Mouse (Mus musculus) left cerebral cortex, adult 9 months (tissue): ENCODE measurements at regions not wholly inside any gene's neighbourhood (a gene's known extent, or its start where the extent isn't known, plus 50 kb on each side); places are given as distances from the start of the nearest gene placed in this dataset.
"Not testable (repeated sequence)": the region's sequence is repeated elsewhere in the genome, so short reads cannot be mapped to it uniquely, and the experiment has no call there.

Experiments
- DNase-seq, 2 experiments: peaks; one replicate each; pipeline ENCODE4 v3.0.0; 2022; ENCODE audit warnings: low spot score in 2 of 2

DNA sequence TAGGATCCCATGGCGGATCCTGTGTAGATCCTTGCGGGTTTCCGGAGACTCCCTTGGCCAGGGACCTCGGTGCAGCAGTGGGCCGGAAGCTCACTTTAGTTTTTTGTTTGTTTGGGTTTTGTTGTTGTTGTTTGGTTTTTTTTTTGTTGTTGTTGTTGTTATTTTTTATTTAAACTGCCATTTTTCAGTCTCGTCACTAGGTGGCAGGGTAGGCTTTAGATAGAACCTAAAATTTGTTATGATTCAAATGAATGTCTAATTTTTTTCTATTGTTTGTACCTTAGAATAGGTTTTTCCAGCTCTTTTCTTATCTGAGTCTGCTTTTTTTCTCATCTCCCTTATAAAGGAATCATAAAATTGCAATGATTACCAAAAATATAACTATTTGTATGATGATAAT, 834.4 kb upstream of the Tacstd2 start:
- no peak for DNase-seq

DNA sequence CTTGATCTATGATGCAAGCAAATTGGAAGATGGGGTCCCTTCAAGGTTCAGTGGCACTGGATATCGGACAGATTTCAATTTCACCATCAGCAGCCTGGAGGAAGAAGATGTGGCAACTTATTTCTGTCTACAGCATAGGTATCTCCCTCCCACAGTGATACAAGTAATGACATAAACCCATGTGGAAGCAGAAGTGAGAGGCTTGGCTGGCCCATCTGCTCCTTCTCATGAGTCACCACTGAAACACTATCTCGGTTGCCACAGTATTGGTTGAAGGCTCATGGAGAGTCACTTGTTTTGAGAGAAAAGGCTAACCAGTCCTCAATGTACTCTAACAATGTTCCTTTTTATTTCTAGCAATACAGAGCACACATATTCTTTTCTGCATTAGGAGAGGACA, 804.2 kb upstream of the Tacstd2 start:
- DNase-seq = peak in 1 of 2 experiments; percentile 37

DNA sequence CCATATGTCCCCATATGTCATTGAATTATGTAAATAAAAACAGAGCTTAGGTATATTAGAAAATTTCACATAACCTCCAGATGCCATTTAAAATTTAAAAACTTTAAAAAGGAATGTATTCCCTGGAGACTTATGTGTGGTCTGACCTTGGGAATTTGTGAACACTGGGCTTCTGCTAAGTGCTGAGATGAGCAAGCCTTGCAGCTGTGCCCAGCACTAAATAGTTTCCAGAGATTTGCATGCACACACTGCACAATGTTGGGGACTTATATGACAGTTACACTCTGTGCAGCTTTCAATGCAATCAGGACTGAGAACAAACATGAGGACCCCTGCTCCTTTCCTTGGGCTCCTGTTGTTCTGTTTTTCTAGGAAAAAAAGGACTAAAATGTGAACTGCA, 803.6 kb upstream of the Tacstd2 start:
- not testable (repeated sequence) for DNase-seq

GRCm38 (mm10) chr6:68311409-68311808, 775.8 kb upstream of the Tacstd2 start:
- DNase-seq = no peak

- DNase-seq = no peak
Measured at GRCm38 (mm10) chr6:68302133-68302532, 766.5 kb upstream of the Tacstd2 start.

DNA sequence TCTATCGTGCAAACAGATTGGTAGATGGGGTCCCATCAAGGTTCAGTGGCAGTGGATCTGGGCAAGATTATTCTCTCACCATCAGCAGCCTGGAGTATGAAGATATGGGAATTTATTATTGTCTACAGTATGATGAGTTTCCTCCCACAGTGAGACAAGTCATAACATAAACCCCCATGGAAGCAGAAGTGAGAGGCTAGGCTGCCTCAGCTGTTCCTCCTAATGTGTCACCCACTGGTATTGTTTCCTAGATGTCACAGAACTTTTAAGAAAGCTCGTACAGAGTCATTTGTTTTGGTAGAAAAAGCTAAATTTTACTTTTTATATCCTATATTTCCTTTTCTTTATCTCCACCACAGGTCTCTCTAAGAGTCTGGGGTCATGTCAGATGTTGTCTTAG, 721.1 kb upstream of the Tacstd2 start:
- no peak for DNase-seq

DNA sequence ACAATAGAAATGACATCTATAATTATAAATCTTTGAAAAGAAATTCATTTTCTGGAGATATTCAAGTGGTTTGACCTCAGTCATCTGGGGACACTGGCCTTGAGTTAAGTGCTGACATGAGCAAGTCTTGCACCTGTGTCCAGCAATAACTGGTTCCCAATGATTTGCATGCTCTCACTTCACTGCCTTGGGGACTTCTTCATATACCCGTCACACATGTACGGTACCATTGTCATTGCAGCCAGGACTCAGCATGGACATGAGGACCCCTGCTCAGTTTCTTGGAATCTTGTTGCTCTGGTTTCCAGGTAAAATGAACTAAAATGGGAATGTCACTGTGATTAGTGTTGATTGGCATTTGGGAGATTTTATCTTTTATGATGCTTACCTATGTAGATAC, 720.6 kb upstream of the Tacstd2 start:
- no peak for DNase-seq

DNA sequence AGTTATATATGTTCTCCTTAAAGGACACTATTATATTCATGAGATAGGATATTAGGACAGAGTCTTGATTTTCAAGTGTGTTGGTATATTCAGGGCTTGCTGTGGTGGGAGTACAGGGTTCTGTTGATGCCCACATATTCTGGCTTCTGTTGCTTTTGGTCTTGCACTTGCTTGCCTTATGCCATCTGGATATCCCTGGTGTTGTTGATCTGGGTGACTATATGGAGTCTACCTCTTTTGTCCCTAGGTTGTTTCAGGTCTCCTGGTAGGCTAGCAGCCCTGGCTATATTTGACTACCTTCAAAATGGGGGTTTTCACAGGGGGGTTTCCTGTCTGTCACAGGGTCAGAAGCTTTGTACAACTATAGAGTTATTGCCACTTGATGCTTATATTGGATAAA, 717.1 kb upstream of the Tacstd2 start:
- no peak for DNase-seq

DNA sequence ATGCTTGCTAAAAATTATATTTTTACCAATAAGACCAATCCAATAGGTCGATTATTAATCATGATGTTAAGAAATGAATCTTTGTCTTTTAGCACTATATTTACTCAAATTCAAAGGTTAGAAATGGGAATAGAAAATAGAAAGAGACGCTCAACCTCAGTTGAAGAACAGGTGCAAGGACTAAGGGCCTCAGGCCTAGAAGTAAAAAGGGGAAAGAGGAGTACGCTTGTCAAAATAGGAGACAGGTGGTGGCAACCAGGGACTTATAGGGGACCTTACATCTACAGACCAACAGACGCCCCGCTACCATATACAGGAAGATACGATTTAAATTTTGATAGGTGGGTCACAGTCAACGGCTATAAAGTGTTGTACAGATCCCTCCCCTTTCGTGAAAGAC, 715.7 kb upstream of the Tacstd2 start:
- not testable (repeated sequence) for DNase-seq

GRCm38 (mm10) chr6:68250392-68250791, 714.8 kb upstream of the Tacstd2 start:
- not testable (repeated sequence) for DNase-seq

GRCm38 (mm10) chr6:68249259-68249658, 713.7 kb upstream of the Tacstd2 start:
- not testable (repeated sequence) for DNase-seq

DNA sequence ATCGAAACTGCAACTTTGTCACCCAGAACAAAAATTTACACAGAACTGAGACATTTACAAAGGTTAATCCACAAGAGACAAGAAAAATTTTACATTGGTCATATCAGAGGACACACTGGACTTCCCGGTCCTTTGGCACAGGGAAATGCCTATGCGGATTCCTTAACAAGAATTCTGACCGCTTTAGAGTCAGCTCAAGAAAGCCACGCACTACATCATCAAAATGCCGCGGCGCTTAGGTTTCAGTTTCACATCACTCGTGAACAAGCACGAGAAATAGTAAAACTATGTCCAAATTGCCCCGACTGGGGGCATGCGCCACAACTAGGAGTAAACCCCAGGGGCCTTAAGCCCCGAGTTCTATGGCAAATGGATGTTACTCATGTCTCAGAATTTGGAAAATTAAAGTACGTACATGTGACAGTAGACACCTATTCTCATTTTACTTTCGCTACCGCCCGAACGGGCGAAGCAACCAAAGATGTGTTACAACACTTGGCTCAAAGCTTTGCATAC, 712.5 kb upstream of the Tacstd2 start:
- not testable (repeated sequence) for DNase-seq

- DNase-seq = not testable (repeated sequence)
Measured at GRCm38 (mm10) chr6:68242749-68243148, 707.2 kb upstream of the Tacstd2 start.

DNA sequence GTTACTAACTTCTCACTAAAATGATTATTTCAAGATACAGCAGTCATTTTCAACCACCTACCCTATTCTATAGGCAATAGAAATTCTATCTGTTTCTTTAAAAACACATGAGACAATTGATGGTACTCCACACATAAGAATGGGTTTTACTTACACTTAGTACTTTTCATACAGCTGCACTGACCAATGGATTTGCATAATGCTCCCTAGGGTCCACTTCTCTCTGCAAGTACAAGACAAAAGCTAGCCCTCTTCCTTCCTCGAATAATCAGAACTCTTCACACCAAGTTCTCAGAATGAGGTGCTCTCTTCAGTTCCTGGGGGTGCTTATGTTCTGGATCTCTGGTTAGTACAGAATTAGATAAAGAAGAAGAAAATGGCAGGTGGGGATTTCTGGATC, 684.1 kb upstream of the Tacstd2 start:
- DNase-seq = no peak

DNA sequence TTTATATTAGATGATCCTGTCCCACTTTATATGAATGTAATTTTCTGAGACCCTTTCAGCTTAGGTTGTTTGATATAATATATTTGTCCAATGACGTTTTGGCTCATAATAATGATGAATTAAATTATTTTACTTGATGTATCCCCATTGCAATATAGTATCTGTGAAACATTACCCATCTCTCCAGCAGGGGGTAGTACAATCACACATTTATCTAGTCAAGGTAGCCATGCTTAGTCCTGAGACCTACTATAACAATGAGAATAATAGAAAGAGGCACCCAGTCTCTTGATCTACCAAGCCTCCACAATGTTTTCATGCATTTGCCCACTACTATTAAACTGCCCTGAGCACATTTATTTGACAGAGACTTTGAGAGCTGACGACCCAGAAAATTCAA, 665.9 kb upstream of the Tacstd2 start:
- peak in 1 of 2 experiments; percentile 12 for DNase-seq

DNA sequence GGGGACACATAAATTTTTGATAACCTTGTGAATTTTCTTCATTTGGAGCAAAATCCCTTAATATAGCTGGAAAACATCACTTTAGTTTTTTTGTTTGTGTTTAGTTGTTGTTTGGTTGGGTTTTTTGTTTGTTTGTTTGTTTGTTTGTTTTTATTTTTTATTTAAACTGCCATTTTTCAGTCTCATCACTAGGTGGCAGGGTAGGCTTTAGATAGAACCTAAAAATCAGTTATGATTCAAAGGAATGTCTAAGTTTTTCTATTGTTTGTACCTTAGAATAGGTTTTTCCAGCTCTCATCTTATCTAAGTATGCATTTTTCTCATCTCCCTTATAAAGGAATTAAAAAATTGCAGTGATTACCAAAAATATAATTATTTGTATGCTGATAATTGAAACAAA, 662.4 kb upstream of the Tacstd2 start:
- no peak for DNase-seq

DNA sequence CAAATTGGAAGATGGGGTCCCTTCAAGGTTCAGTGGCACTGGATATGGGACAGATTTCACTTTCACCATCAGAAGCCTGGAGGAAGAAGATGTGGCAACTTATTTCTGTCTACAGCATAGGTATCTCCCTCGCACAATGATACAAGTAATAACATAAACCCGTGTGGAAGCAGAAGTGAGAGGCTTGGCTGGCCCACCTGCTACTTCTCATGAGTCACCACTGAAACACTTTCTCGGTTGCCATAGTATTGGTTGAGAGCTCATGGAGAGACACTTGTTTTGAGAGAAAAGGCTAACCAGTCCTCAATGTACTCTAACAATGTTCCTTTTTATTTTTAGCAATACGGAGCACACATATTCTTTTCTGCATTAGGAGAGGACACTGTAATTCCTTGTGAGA, 629.2 kb upstream of the Tacstd2 start:
- peak in 1 of 2 experiments; percentile 14 for DNase-seq

DNA sequence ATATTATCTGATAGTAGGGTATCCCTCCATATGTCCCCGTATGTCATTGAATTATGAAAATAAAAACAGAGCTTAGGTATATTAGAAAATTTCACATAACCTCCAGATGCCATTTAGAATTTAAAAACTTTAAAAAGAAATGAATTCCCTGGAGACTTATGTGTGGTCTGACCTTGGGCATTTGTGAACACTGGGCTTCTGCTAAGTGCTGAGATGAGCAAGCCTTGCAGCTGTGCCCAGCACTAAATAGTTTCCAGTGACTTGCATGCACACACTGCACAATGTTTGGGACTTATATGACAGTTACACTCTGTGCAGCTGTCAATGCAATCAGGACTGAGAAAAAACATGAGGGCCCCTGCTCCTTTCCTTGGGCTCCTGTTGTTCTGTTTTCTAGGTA, 628.5 kb upstream of the Tacstd2 start:
- not testable (repeated sequence) for DNase-seq

GRCm38 (mm10) chr6:68151569-68151968, 616.0 kb upstream of the Tacstd2 start:
- no peak for DNase-seq

- no peak for DNase-seq
Measured at GRCm38 (mm10) chr6:68102481-68102880, 566.9 kb upstream of the Tacstd2 start.
